Mouse (Mus musculus): Measurements from ENCODE around the gene Hist1h2ad. TPM values are rescaled to one million over a fixed set of nuclear protein-coding genes. Genes with fewer than 3 reads are reported as not detected.
A peak's percentile ranks its signal among the peaks of the same experiment; 100 is the strongest.

The Hist1h2ad gene
- polyA plus RNA-seq, 1 experiment from 2014 or later: 1.1 TPM

DNA sequence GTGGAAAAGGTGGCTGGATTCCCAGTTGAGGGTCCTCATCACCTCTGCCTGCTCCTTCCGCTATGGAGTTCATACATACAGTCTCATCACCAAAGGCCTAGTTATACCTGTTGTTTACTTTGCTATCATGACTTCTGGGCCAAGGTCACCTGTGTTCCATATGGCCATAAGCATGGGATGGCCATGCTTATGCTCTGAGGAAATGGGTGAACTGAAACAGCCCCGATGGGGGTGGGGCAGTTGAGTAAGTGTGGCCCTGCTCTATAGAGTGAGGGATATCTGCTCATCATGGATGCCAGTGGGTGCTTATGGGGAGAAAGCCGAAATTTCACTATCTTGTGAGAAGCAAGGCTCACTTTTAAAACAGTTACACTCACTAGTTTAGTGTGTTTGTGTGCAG is 30.9 kb downstream of the Hist1h2ad start:
- no peak for ATAC-seq (ENCODE audit: low read depth)
- Histone ChIP-seq H3K4me3 (ENCODE audit: low read depth, low read length) (no peak overlapping the region), H3K36me3 (ENCODE audit: control insufficient read depth, insufficient read depth, low read length) (no peaks in the 10 kb centered on the region), H3K27me3 (ENCODE audit: control insufficient read depth, insufficient read depth, low read length) (no peaks in the 10 kb centered on the region), H3K9me3 (ENCODE audit: control insufficient read depth, low read length) (no peaks in the 10 kb centered on the region), H3K27ac (ENCODE audit: low read depth, low read length) (no peak overlapping the region), H3K4me2 (ENCODE audit: low read depth, low read length) (no peak overlapping the region), H3K9ac (replicated peaks; ENCODE audit: low read depth, low read length) (no peak overlapping the region), H3K4me1 (ENCODE audit: control insufficient read depth, insufficient read depth, low read length) (no peaks in the 10 kb centered on the region)
- 92% methylated on average over 3 of the region's 3 CpGs for WGBS

DNA sequence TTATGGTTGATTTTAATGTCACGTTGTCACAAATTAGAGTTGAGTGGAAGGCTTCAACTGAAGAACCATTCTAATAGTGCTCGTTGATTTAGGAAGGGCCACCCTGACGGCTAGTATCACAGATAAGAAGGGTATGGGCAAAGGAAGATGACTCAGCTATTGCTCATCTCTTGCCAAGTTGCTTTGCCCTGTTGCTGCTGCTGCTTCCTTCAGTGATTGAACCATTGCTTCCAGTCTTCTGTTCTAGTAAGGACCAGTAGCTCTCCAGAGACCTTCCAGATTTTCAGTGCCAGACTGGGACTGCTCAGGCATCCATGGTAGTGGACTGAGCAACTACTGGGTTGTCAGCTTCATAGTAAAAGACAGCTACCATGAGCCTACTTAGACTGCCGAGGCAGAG is 35.0 kb downstream of the Hist1h2ad start:
- 90% methylated on average over 4 of the region's 4 CpGs for WGBS
- no peak overlapping the region for H3K27ac ChIP-seq (ENCODE audit: low read depth, low read length)
- no peaks in the 10 kb centered on the region for H3K27me3 ChIP-seq (ENCODE audit: control insufficient read depth, insufficient read depth, low read length)
- H3K36me3 ChIP-seq (ENCODE audit: control insufficient read depth, insufficient read depth, low read length): no peaks in the 10 kb centered on the region
- no peak for ATAC-seq (ENCODE audit: low read depth)
- no peak overlapping the region for H3K4me2 ChIP-seq (ENCODE audit: low read depth, low read length)
- no peaks in the 10 kb centered on the region for H3K4me1 ChIP-seq (ENCODE audit: control insufficient read depth, insufficient read depth, low read length)
- H3K9ac ChIP-seq (replicated peaks; ENCODE audit: low read depth, low read length): no peak overlapping the region
- no peak overlapping the region for H3K4me3 ChIP-seq (ENCODE audit: low read depth, low read length)
- H3K9me3 ChIP-seq (ENCODE audit: control insufficient read depth, low read length): no peaks in the 10 kb centered on the region

DNA sequence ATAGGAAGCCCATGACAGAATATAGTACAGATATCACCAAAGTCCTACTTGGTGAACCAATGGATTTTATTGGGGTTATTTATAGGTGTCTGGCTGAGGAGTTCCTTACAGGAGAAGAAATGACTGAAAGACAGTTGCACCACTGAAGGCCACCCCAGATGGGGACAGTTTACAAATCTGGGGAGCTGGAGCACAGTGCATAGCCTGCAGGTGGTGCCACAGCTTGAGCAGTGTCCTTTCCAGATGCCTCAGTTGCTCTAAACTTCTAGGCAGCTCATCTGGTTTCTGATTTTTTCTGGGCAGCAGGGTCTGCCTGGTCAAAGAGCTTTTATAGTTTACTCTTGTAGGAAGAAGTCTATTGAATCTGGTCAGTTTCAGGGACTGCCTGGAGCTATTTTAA is 35.7 kb downstream of the Hist1h2ad start:
- no peak overlapping the region for H3K4me3 ChIP-seq (ENCODE audit: low read depth, low read length)

DNA sequence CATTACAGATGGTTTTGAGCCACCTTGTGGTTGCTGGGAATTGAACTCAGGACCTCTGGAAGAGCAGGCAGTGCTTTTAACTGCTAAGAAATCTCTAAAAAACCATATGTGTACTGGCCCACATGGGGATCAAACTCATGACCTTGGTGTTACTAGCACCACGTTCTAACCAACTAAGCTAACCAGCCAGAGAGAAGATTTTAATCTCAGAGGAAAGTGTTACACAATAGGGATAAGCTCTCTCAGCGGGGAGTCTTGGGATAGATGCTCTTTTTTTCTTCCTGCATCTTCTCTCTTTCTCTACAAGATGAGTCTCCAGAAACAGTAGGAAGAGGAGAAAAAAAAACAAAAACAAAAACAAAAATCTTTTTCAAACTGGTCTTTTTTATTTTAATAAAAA is 36.2 kb downstream of the Hist1h2ad start:
- Histone ChIP-seq H3K9me3 (ENCODE audit: control insufficient read depth, low read length) (no peaks in the 10 kb centered on the region), H3K27me3 (ENCODE audit: control insufficient read depth, insufficient read depth, low read length) (no peaks in the 10 kb centered on the region)

More for the DNA sequence above, 35.7 kb downstream of the Hist1h2ad start:
- ATAC-seq (ENCODE audit: low read depth): no peak
- Histone ChIP-seq H3K36me3 (ENCODE audit: control insufficient read depth, insufficient read depth, low read length) (no peaks in the 10 kb centered on the region), H3K4me1 (ENCODE audit: control insufficient read depth, insufficient read depth, low read length) (no peaks in the 10 kb centered on the region), H3K27ac (ENCODE audit: low read depth, low read length) (no peak overlapping the region), H3K9me3 (ENCODE audit: control insufficient read depth, low read length) (no peaks in the 10 kb centered on the region), H3K9ac (replicated peaks; ENCODE audit: low read depth, low read length) (no peak overlapping the region), H3K27me3 (ENCODE audit: control insufficient read depth, insufficient read depth, low read length) (no peaks in the 10 kb centered on the region), H3K4me2 (ENCODE audit: low read depth, low read length) (no peak overlapping the region)

DNA sequence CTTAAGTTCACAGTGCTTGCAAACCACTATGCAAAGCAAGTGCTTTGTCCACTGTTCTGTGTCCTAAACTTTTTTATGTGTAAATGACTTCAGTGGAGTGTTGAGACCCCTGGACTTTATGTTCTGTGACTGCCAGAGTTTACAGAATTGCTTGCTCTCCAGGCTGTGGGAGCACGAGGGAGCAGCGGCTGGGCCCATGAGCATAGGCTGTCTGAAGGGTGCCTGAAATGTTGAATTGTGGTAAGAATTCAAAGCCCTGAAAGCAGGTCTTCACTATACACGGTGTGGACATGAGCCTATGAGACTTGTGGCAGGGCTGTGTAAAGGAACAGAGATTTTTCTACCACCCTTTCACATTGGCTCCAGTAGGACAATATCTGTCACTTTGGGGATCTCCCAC is 37.5 kb downstream of the Hist1h2ad start:
- Histone ChIP-seq H3K27ac (ENCODE audit: low read depth, low read length) (no peak overlapping the region), H3K4me2 (ENCODE audit: low read depth, low read length) (no peak overlapping the region), H3K36me3 (ENCODE audit: control insufficient read depth, insufficient read depth, low read length) (no peaks in the 10 kb centered on the region), H3K9me3 (ENCODE audit: control insufficient read depth, low read length) (no peaks in the 10 kb centered on the region), H3K27me3 (ENCODE audit: control insufficient read depth, insufficient read depth, low read length) (no peaks in the 10 kb centered on the region), H3K4me3 (ENCODE audit: low read depth, low read length) (no peak overlapping the region), H3K4me1 (ENCODE audit: control insufficient read depth, insufficient read depth, low read length) (no peaks in the 10 kb centered on the region), H3K9ac (replicated peaks; ENCODE audit: low read depth, low read length) (no peak overlapping the region)
- ATAC-seq (ENCODE audit: low read depth): no peak
- 91% methylated on average over 3 of the region's 3 CpGs for WGBS

More for the DNA sequence above, 36.2 kb downstream of the Hist1h2ad start:
- Histone ChIP-seq H3K4me2 (ENCODE audit: low read depth, low read length) (no peak overlapping the region), H3K4me1 (ENCODE audit: control insufficient read depth, insufficient read depth, low read length) (no peaks in the 10 kb centered on the region), H3K36me3 (ENCODE audit: control insufficient read depth, insufficient read depth, low read length) (no peaks in the 10 kb centered on the region), H3K27ac (ENCODE audit: low read depth, low read length) (no peak overlapping the region), H3K4me3 (ENCODE audit: low read depth, low read length) (no peak overlapping the region), H3K9ac (replicated peaks; ENCODE audit: low read depth, low read length) (no peak overlapping the region)
- no peak for ATAC-seq (ENCODE audit: low read depth)
- 74% methylated on average over 2 of the region's 2 CpGs for WGBS

DNA sequence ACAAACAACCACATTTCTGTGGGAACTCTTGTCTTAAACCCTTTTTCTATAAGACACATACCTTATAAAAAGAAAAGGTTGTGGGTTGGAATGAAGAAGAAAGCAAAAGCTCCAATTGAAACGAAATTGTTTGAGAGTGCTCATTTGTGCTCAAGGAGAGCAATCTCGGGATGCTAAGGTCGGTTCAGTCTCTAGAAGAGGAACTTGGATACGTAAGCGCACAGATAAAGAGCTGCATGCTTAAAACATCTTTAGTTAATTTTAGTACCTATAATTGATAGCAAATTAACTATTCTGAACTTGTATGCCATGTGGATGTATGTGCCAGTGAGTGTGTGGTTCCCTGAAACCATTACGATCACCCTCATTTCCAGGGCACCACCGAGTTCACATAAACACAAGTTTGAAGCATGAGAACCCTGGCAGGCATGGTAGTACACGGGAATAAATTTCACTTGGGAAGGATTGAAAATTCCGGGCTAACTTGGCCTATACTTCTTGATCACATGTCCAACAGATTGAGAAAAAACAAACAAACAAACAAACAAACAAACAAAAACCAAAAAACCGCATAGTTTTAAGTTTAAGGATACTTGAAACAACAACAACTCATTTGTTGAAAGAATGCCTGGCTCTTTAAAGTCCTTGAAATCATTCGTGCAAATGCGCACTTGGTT is 46.0 kb downstream of the Hist1h2ad start:
- H3K4me2 ChIP-seq (ENCODE audit: low read depth, low read length): peak overlapping the region; percentile 83
- H3K27me3 ChIP-seq (ENCODE audit: control insufficient read depth, insufficient read depth, low read length): no peaks in the 10 kb centered on the region
- no peaks in the 10 kb centered on the region for H3K9me3 ChIP-seq (ENCODE audit: control insufficient read depth, low read length)
- no peak for ATAC-seq (ENCODE audit: low read depth)
- peaks cover 6% of the 10 kb centered on the region; the same call in 1 of the 2 replicates for H3K4me1 ChIP-seq (ENCODE audit: control insufficient read depth, insufficient read depth, low read length)
- peak overlapping the region; percentile 44 for H3K4me3 ChIP-seq (ENCODE audit: low read depth, low read length)
- 51% methylated on average over 12 of the region's 12 CpGs for WGBS
- peak overlapping the region; percentile 49 for H3K9ac ChIP-seq (replicated peaks; ENCODE audit: low read depth, low read length)
- peak overlapping the region; percentile 87 for H3K27ac ChIP-seq (ENCODE audit: low read depth, low read length)
- no peaks in the 10 kb centered on the region for H3K36me3 ChIP-seq (ENCODE audit: control insufficient read depth, insufficient read depth, low read length)

DNA sequence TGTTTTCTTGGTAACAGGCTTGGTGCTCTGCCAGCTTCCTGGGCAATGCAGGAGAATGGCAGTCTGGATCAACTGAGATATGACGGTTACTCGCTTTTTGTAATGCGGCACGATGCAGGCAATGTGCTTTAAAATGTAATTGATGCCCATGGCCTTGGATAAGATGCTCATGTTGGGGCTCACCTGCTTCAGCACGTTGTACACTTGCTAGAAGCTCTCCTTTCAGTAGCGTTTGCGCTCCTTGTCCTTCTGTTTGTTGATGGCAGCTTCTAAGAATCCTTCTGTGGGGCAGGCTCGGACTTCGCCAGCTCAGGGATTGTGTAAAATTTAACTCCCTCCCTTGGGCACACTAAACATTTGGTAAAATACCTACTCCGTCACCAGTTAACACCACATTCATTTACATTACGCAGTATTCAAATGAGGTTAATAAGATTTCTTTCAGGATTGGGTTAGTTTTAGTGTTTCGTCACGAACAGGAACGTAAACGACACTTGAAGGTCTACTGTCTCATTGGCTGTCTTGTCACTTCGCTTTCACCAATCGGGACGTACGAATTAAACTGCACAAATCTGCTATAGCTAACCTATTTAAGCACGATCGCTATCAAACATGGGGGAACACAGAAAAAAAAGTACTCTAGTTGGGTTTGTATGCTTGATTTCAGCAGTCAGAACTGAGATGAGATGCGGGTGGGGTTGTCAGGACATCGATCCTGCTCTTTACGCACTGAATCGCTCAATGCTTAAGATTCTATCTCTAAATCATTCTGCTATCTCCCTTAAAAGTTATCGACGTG is 46.8 kb downstream of the Hist1h2ad start, which contains the start of gene Hist1h2be:
Hist1h2be (minus strand) TSS at position 392 of the 799 bp plus-strand sequence.
- ATAC-seq (ENCODE audit: low read depth): peak; percentile 89
- Histone ChIP-seq H3K27me3 (ENCODE audit: control insufficient read depth, insufficient read depth, low read length) (no peaks in the 10 kb centered on the region), H3K36me3 (ENCODE audit: control insufficient read depth, insufficient read depth, low read length) (no peaks in the 10 kb centered on the region), H3K9ac (replicated peaks; ENCODE audit: low read depth, low read length) (peak within 1 kb of the TSS; percentile 62), H3K9me3 (ENCODE audit: control insufficient read depth, low read length) (no peaks in the 10 kb centered on the region), H3K4me2 (ENCODE audit: low read depth, low read length) (peak within 1 kb of the TSS; percentile 83), H3K27ac (ENCODE audit: low read depth, low read length) (peak within 1 kb of the TSS; percentile 87), H3K4me1 (ENCODE audit: control insufficient read depth, insufficient read depth, low read length) (peaks cover 6% of the 10 kb centered on the region; the same call in 1 of the 2 replicates), H3K4me3 (ENCODE audit: low read depth, low read length) (peak within 1 kb of the TSS; percentile 44)
- WGBS: under 1% methylated on average over 27 of the region's 27 CpGs

DNA sequence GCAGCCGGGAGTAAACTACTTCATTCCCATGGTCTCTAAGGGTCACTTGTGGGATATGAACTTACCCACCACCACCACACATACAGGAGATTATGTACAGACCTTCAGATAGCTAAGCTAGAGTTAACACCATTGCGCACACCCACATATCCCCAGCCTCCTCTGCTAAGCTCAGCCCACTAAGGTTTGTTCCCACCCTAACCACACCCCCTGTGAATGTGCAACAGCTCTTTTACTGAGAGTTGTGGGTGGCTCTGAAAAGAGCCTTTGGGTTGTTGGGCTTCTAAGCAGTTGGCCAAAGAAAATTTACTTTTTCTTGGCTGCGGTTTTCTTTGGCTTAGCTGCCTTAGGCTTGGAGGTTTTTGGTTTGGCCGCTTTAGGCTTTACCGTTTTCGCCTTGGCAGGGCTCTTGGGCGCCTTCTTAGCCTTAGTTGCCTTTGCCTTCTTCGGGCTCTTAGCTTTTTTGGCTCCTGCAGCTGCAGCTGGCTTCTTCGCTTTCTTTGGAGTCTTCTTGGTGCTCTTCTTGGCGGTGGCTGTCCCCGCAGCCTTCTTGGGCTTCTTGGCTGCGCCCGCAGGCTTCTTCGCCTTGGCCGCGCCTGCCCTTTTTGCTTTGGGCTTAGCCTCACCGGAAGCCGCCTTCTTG is 47.5 kb downstream of the Hist1h2ad start:
- Histone ChIP-seq H3K9ac (replicated peaks; ENCODE audit: low read depth, low read length) (peak overlapping the region; percentile 62), H3K9me3 (ENCODE audit: control insufficient read depth, low read length) (no peaks in the 10 kb centered on the region), H3K27me3 (ENCODE audit: control insufficient read depth, insufficient read depth, low read length) (no peaks in the 10 kb centered on the region), H3K4me1 (ENCODE audit: control insufficient read depth, insufficient read depth, low read length) (peaks cover 6% of the 10 kb centered on the region; the same call in 1 of the 2 replicates), H3K4me2 (ENCODE audit: low read depth, low read length) (peak overlapping the region; percentile 83), H3K36me3 (ENCODE audit: control insufficient read depth, insufficient read depth, low read length) (no peaks in the 10 kb centered on the region), H3K4me3 (ENCODE audit: low read depth, low read length) (peak overlapping the region; percentile 44), H3K27ac (ENCODE audit: low read depth, low read length) (peak overlapping the region; percentile 87)
- ATAC-seq (ENCODE audit: low read depth): peak; percentile 89
- WGBS: under 1% methylated on average over 18 of the region's 18 CpGs
